Mouse (Mus musculus) cerebellum, postnatal 36 days (tissue): ENCODE results near the gene Usp43.
A peak's percentile ranks its signal among the peaks of the same experiment; 100 is the strongest.

Experiments used
- DNase-seq, 2 experiments: peaks; one replicate each; pipeline ENCODE4 v3.0.0; 2021 to 2022; ENCODE audit warnings: mixed read lengths in 2 of 2

Gene Usp43

GRCm38 (mm10) chr11:67897064-67897560 lies 24.8 kb downstream of the Usp43 start:
- DNase-seq = peak; percentile 54 to 57

GRCm38 (mm10) chr11:67895641-67896040 lies 26.3 kb downstream of the Usp43 start:
- DNase-seq = no peak

GRCm38 (mm10) chr11:67888521-67888920 lies 33.4 kb downstream of the Usp43 start:
- no peak for DNase-seq

GRCm38 (mm10) chr11:67885921-67886320 lies 36.0 kb downstream of the Usp43 start:
- DNase-seq = no peak

GRCm38 (mm10) chr11:67865521-67866197 lies 56.3 kb downstream of the Usp43 start:
- no peak for DNase-seq

- DNase-seq = no peak
Observed at GRCm38 (mm10) chr11:67865100-67865499, 56.9 kb downstream of the Usp43 start.

- no peak for DNase-seq
Observed at GRCm38 (mm10) chr11:67861399-67861838, 60.5 kb downstream of the Usp43 start.

- DNase-seq = no peak
Observed at GRCm38 (mm10) chr11:67860743-67861398, 61.1 kb downstream of the Usp43 start.

- DNase-seq = peak in 1 of 2 experiments; percentile 6
Observed at GRCm38 (mm10) chr11:67858518-67858917, 63.4 kb downstream of the Usp43 start.

- peak; percentile 25 to 31 for DNase-seq
Observed at GRCm38 (mm10) chr11:67855035-67855434, 66.9 kb downstream of the Usp43 start.

GRCm38 (mm10) chr11:67853996-67854395 lies 68.0 kb downstream of the Usp43 start:
- no peak for DNase-seq

GRCm38 (mm10) chr11:67851770-67852169 lies 70.2 kb downstream of the Usp43 start:
- DNase-seq = no peak

- DNase-seq = no peak
Observed at GRCm38 (mm10) chr11:67845193-67845592, 76.8 kb downstream of the Usp43 start.

GRCm38 (mm10) chr11:67839810-67840209 lies 82.1 kb downstream of the Usp43 start:
- no peak for DNase-seq

GRCm38 (mm10) chr11:67835408-67836078 lies 86.4 kb downstream of the Usp43 start:
- DNase-seq = no peak

- DNase-seq = no peak
Observed at GRCm38 (mm10) chr11:67831820-67832219, 90.1 kb downstream of the Usp43 start.

GRCm38 (mm10) chr11:67829530-67829929 lies 92.4 kb downstream of the Usp43 start:
- no peak for DNase-seq

- no peak for DNase-seq
Observed at GRCm38 (mm10) chr11:67828360-67829059, 93.4 kb downstream of the Usp43 start.

GRCm38 (mm10) chr11:67821560-67821959 lies 100.4 kb downstream of the Usp43 start:
- peak; percentile 49 to 51 for DNase-seq

- DNase-seq = peak in 1 of 2 experiments; percentile 17
Observed at GRCm38 (mm10) chr11:67820221-67820620, 101.7 kb downstream of the Usp43 start.

GRCm38 (mm10) chr11:67819604-67820003 lies 102.3 kb downstream of the Usp43 start:
- peak; percentile 26 to 42 for DNase-seq

GRCm38 (mm10) chr11:67811535-67811934 lies 110.4 kb downstream of the Usp43 start:
- DNase-seq = peak; percentile 37 to 46

- DNase-seq = no peak
Observed at GRCm38 (mm10) chr11:67808051-67808450, 113.9 kb downstream of the Usp43 start.
